Mouse (Mus musculus): ENCODE results near the gene Mbnl2. TPM values are rescaled to one million over a fixed set of nuclear protein-coding genes. Genes with fewer than 3 reads are reported as not detected.
A peak's percentile ranks its signal among the peaks of the same experiment; 100 is the strongest.

Mbnl2 gene
- polyA plus RNA-seq, 1 experiment from 2014 or later: 36.4 TPM

GRCm38 (mm10) chr14:120377192-120377591, 101.7 kb downstream of the Mbnl2 start:
- WGBS: 97% methylated on average over 4 of the region's 4 CpGs
- no peak overlapping the region for H3K4me2 ChIP-seq
- H3K4me1 ChIP-seq (ENCODE audit: control insufficient read depth, insufficient read depth, low read length): peaks cover 7% of the 10 kb centered on the region; the same call in 1 of the 2 replicates
- H3K9ac ChIP-seq (ENCODE audit: low read length): no peak overlapping the region
- no peaks in the 10 kb centered on the region for H3K27me3 ChIP-seq (ENCODE audit: control insufficient read depth, insufficient read depth, low read length)
- no peaks in the 10 kb centered on the region for H3K9me3 ChIP-seq (ENCODE audit: control insufficient read depth, low read length)
- H3K36me3 ChIP-seq (ENCODE audit: control insufficient read depth, insufficient read depth, low read length): no peaks in the 10 kb centered on the region
- DNase-seq (ENCODE audit: low spot score, missing footprints) (no peak), ATAC-seq (ENCODE audit: low FRiP score) (no peak)
- H3K27ac ChIP-seq (ENCODE audit: low read depth, low read length): no peak overlapping the region
- H3K4me3 ChIP-seq (ENCODE audit: low read depth, low read length): no peak overlapping the region

- H3K4me3 ChIP-seq (ENCODE audit: low read depth, low read length): no peak overlapping the region
- H3K36me3 ChIP-seq (ENCODE audit: control insufficient read depth, insufficient read depth, low read length): no peaks in the 10 kb centered on the region
- H3K9me3 ChIP-seq (ENCODE audit: control insufficient read depth, low read length): no peaks in the 10 kb centered on the region
- no peaks in the 10 kb centered on the region for H3K27me3 ChIP-seq (ENCODE audit: control insufficient read depth, insufficient read depth, low read length)
- no peak overlapping the region for H3K4me2 ChIP-seq
- 74% methylated on average over 8 of the region's 8 CpGs for WGBS
- H3K27ac ChIP-seq (ENCODE audit: low read depth, low read length): no peak overlapping the region
- H3K4me1 ChIP-seq (ENCODE audit: control insufficient read depth, insufficient read depth, low read length): peaks cover 7% of the 10 kb centered on the region; the same call in 1 of the 2 replicates
- ATAC-seq (ENCODE audit: low FRiP score) (no peak), DNase-seq (ENCODE audit: low spot score, missing footprints) (no peak)
- H3K9ac ChIP-seq (ENCODE audit: low read length): no peak overlapping the region
Measured at GRCm38 (mm10) chr14:120378002-120378401, 102.5 kb downstream of the Mbnl2 start.

GRCm38 (mm10) chr14:120379716-120380115, 104.2 kb downstream of the Mbnl2 start:
- H3K36me3 ChIP-seq (ENCODE audit: control insufficient read depth, insufficient read depth, low read length): no peaks in the 10 kb centered on the region
- H3K4me1 ChIP-seq (ENCODE audit: control insufficient read depth, insufficient read depth, low read length): peaks cover 7% of the 10 kb centered on the region; the same call in 1 of the 2 replicates
- no peak overlapping the region for H3K27ac ChIP-seq (ENCODE audit: low read depth, low read length)
- H3K27me3 ChIP-seq (ENCODE audit: control insufficient read depth, insufficient read depth, low read length): no peaks in the 10 kb centered on the region
- ATAC-seq (ENCODE audit: low FRiP score) (no peak), DNase-seq (ENCODE audit: low spot score, missing footprints) (no peak)
- H3K4me3 ChIP-seq (ENCODE audit: low read depth, low read length): no peak overlapping the region
- 90% methylated on average over 4 of the region's 4 CpGs for WGBS
- no peaks in the 10 kb centered on the region for H3K9me3 ChIP-seq (ENCODE audit: control insufficient read depth, low read length)
- H3K4me2 ChIP-seq: no peak overlapping the region
- H3K9ac ChIP-seq (ENCODE audit: low read length): no peak overlapping the region

GRCm38 (mm10) chr14:120381378-120382134, 106.1 kb downstream of the Mbnl2 start:
- 73% methylated on average over 26 of the region's 26 CpGs for WGBS
- DNase-seq (ENCODE audit: low spot score, missing footprints): no peak

GRCm38 (mm10) chr14:120382179-120382578, 106.7 kb downstream of the Mbnl2 start:
- Histone ChIP-seq H3K4me2 (no peak overlapping the region), H3K4me1 (ENCODE audit: control insufficient read depth, insufficient read depth, low read length) (peaks cover 7% of the 10 kb centered on the region; the same call in 1 of the 2 replicates), H3K9me3 (ENCODE audit: control insufficient read depth, low read length) (no peaks in the 10 kb centered on the region), H3K4me3 (ENCODE audit: low read depth, low read length) (no peak overlapping the region), H3K27me3 (ENCODE audit: control insufficient read depth, insufficient read depth, low read length) (no peaks in the 10 kb centered on the region), H3K9ac (ENCODE audit: low read length) (no peak overlapping the region), H3K27ac (ENCODE audit: low read depth, low read length) (no peak overlapping the region), H3K36me3 (ENCODE audit: control insufficient read depth, insufficient read depth, low read length) (no peaks in the 10 kb centered on the region)
- WGBS: 75% methylated on average over 5 of the region's 5 CpGs
- DNase-seq (ENCODE audit: low spot score, missing footprints): no peak
- ATAC-seq (ENCODE audit: low FRiP score): no peak

More at GRCm38 (mm10) chr14:120381378-120382134, 106.1 kb downstream of the Mbnl2 start:
- Histone ChIP-seq H3K4me2 (no peak overlapping the region), H3K4me3 (ENCODE audit: low read depth, low read length) (no peak overlapping the region), H3K27ac (ENCODE audit: low read depth, low read length) (no peak overlapping the region), H3K36me3 (ENCODE audit: control insufficient read depth, insufficient read depth, low read length) (no peaks in the 10 kb centered on the region), H3K27me3 (ENCODE audit: control insufficient read depth, insufficient read depth, low read length) (no peaks in the 10 kb centered on the region), H3K4me1 (ENCODE audit: control insufficient read depth, insufficient read depth, low read length) (peaks cover 7% of the 10 kb centered on the region; the same call in 1 of the 2 replicates), H3K9ac (ENCODE audit: low read length) (no peak overlapping the region), H3K9me3 (ENCODE audit: control insufficient read depth, low read length) (no peaks in the 10 kb centered on the region)
- ATAC-seq (ENCODE audit: low FRiP score): peak; percentile 50

- Histone ChIP-seq H3K27ac (ENCODE audit: low read depth, low read length) (no peak overlapping the region), H3K4me1 (ENCODE audit: control insufficient read depth, insufficient read depth, low read length) (peaks cover 7% of the 10 kb centered on the region; the same call in 1 of the 2 replicates), H3K9ac (ENCODE audit: low read length) (no peak overlapping the region), H3K27me3 (ENCODE audit: control insufficient read depth, insufficient read depth, low read length) (no peaks in the 10 kb centered on the region), H3K4me3 (ENCODE audit: low read depth, low read length) (no peak overlapping the region), H3K36me3 (ENCODE audit: control insufficient read depth, insufficient read depth, low read length) (no peaks in the 10 kb centered on the region), H3K4me2 (no peak overlapping the region), H3K9me3 (ENCODE audit: control insufficient read depth, low read length) (no peaks in the 10 kb centered on the region)
- 85% methylated on average over 11 of the region's 11 CpGs for WGBS
- ATAC-seq (ENCODE audit: low FRiP score) (no peak), DNase-seq (ENCODE audit: low spot score, missing footprints) (no peak)
Measured at GRCm38 (mm10) chr14:120383186-120383851, 107.8 kb downstream of the Mbnl2 start.

GRCm38 (mm10) chr14:120384615-120385014, 109.1 kb downstream of the Mbnl2 start:
- no peak for ATAC-seq (ENCODE audit: low FRiP score)
- 92% methylated on average over 5 of the region's 5 CpGs for WGBS
- no peaks in the 10 kb centered on the region for H3K27me3 ChIP-seq (ENCODE audit: control insufficient read depth, insufficient read depth, low read length)
- H3K4me3 ChIP-seq (ENCODE audit: low read depth, low read length): no peak overlapping the region
- H3K4me2 ChIP-seq: no peak overlapping the region
- no peak overlapping the region for H3K27ac ChIP-seq (ENCODE audit: low read depth, low read length)
- no peak for DNase-seq (ENCODE audit: low spot score, missing footprints)
- no peak overlapping the region for H3K9ac ChIP-seq (ENCODE audit: low read length)
- peaks cover 7% of the 10 kb centered on the region; the same call in 1 of the 2 replicates for H3K4me1 ChIP-seq (ENCODE audit: control insufficient read depth, insufficient read depth, low read length)
- no peaks in the 10 kb centered on the region for H3K9me3 ChIP-seq (ENCODE audit: control insufficient read depth, low read length)
- no peaks in the 10 kb centered on the region; the same call in 1 of the 2 replicates for H3K36me3 ChIP-seq (ENCODE audit: control insufficient read depth, insufficient read depth, low read length)

- Histone ChIP-seq H3K27ac (ENCODE audit: low read depth, low read length) (no peak overlapping the region), H3K4me3 (ENCODE audit: low read depth, low read length) (no peak overlapping the region), H3K27me3 (ENCODE audit: control insufficient read depth, insufficient read depth, low read length) (no peaks in the 10 kb centered on the region; the same call in 1 of the 2 replicates), H3K9ac (ENCODE audit: low read length) (no peak overlapping the region), H3K4me2 (no peak overlapping the region), H3K9me3 (ENCODE audit: control insufficient read depth, low read length) (no peaks in the 10 kb centered on the region), H3K4me1 (ENCODE audit: control insufficient read depth, insufficient read depth, low read length) (no peaks in the 10 kb centered on the region; the same call in 1 of the 2 replicates), H3K36me3 (ENCODE audit: control insufficient read depth, insufficient read depth, low read length) (no peaks in the 10 kb centered on the region; the same call in 1 of the 2 replicates)
- 85% methylated on average over 4 of the region's 4 CpGs for WGBS
- ATAC-seq (ENCODE audit: low FRiP score): no peak
- DNase-seq (ENCODE audit: low spot score, missing footprints): no peak
Measured at GRCm38 (mm10) chr14:120387293-120387692, 111.8 kb downstream of the Mbnl2 start.
